Mouse (Mus musculus): ENCODE results near the gene Gpc5.

Gpc5 gene

GRCm38 (mm10) chr14:115580466-115581255 is 488.6 kb downstream of the Gpc5 start:
- no peak for DNase-seq

GRCm38 (mm10) chr14:115581256-115581633 is 489.2 kb downstream of the Gpc5 start:
- DNase-seq, result no peak

- DNase-seq, result no peak
Observed at GRCm38 (mm10) chr14:115600259-115601029, 508.4 kb downstream of the Gpc5 start.

- no peak for DNase-seq
Observed at GRCm38 (mm10) chr14:115614154-115614553, 522.1 kb downstream of the Gpc5 start.

GRCm38 (mm10) chr14:115616305-115616704 is 524.3 kb downstream of the Gpc5 start:
- no peak for DNase-seq

GRCm38 (mm10) chr14:115616846-115617245 is 524.8 kb downstream of the Gpc5 start:
- DNase-seq, result no peak

- no peak for DNase-seq
Observed at GRCm38 (mm10) chr14:115620473-115620872, 528.5 kb downstream of the Gpc5 start.

- DNase-seq, result no peak
Observed at GRCm38 (mm10) chr14:115631160-115631898, 539.3 kb downstream of the Gpc5 start.

- no peak for DNase-seq
Observed at GRCm38 (mm10) chr14:115633311-115633710, 541.3 kb downstream of the Gpc5 start.

GRCm38 (mm10) chr14:115679875-115680274 is 587.9 kb downstream of the Gpc5 start:
- DNase-seq, result no peak

- no peak for DNase-seq
Observed at GRCm38 (mm10) chr14:115746013-115746412, 654.0 kb downstream of the Gpc5 start.

- DNase-seq, result no peak
Observed at GRCm38 (mm10) chr14:115760241-115760640, 668.2 kb downstream of the Gpc5 start.

- DNase-seq, result no peak
Observed at GRCm38 (mm10) chr14:115779382-115780177, 687.6 kb downstream of the Gpc5 start.

- no peak for DNase-seq
Observed at GRCm38 (mm10) chr14:115804751-115805150, 712.7 kb downstream of the Gpc5 start.

GRCm38 (mm10) chr14:115819021-115819420 is 727.0 kb downstream of the Gpc5 start:
- no peak for DNase-seq

- DNase-seq, result no peak
Observed at GRCm38 (mm10) chr14:115821657-115822056, 729.6 kb downstream of the Gpc5 start.

- DNase-seq, result no peak
Observed at GRCm38 (mm10) chr14:115830485-115830884, 738.5 kb downstream of the Gpc5 start.

GRCm38 (mm10) chr14:115831219-115831755 is 739.3 kb downstream of the Gpc5 start:
- no peak for DNase-seq

- no peak for DNase-seq
Observed at GRCm38 (mm10) chr14:115831854-115832625, 740.0 kb downstream of the Gpc5 start.

- no peak for DNase-seq
Observed at GRCm38 (mm10) chr14:115843783-115844182, 751.8 kb downstream of the Gpc5 start.

GRCm38 (mm10) chr14:115844773-115845427 is 752.9 kb downstream of the Gpc5 start:
- DNase-seq, result no peak
